Mouse (Mus musculus) adrenal gland, adult (tissue): ENCODE measurements at regions not wholly inside any gene's neighbourhood (a gene's known extent, or its start where the extent isn't known, plus 50 kb on each side); places are given as distances from the start of the nearest gene placed in this dataset.

ENCODE experiments used
- DNase-seq, 2 experiments: peaks; one replicate each; pipeline ENCODE4 v3.0.0; 2022 to 2023; ENCODE audit warnings: low spot score in 1 of 2; ENCODE audit not compliant: inconsistent age in 2 of 2

DNA sequence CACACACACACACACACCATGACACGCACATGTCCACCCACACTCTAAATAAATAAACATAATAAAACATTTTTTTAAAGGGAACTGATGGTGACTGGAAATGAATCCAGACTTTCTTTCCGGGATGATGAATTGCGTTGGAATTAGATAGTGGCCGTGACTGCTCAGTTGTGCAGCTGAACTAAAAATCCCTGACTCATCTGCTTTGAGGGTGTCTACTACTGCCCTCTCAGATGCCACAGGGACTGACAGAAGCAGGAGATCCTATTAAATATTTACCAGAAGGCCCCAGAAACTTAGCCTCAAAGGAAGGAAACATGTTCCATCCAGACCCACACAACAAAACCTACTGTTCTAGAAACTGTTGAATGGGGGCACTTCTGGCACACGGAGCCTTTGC lies 65.7 kb downstream of the Polr2m start:
- no peak for DNase-seq

DNA sequence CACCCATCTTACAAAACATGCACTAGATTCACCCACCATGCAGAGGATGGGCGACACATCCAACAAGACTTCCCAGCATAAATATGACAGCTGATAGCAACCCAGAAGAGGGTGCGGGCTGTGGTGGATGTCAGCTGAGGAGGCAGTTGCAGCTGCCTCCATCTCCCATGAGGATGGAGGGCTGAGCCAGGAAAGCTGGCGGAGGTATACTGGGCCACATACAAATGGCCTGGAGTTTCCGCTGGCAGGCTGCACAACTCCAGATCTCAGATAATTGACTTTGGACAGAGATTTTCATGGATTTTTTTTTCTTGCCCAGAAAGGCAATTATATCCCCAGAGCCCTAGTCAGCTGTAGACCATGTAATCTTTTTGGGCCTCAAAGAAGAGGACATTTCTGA lies 67.2 kb downstream of the Polr2m start:
- no peak for DNase-seq

DNA sequence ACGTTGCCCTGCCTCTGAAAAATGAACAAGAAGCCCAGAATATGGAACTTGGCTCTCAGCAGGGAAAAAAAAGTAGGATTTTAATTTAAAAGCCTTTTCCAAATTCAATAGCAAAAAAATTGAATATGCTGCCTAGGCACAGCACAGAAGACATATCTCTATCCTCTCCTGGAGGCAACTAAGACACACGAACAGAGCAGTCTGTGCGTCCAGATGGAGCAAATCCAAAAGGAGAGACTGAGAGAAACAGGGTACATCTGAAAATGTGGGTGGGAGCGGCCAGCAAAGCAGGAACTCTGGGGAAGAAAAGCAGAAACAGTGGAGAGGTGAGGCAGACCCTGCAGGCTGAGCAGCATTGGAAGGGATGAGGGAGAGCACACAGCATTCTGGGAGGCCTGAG lies 68.5 kb downstream of the Polr2m start:
- no peak for DNase-seq

DNA sequence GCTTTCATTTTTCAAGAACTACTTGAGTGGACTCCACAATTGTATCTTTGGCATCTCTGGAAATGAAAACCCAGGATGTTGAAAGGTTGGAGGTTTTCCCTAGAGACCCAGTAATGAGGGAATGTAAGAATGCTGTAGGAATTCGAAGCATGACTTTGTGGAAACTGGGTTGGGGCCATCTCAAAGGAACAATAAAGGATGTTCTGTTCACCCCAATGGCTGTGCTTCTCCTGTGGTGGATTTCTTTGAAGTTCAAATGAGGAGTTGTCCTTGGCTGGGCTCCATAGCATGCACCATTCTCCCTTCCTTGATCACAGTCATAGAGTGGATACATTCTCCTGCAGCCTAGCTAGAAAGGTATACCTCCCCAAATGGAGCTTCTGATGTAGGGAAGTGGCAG lies 74.6 kb downstream of the Polr2m start:
- DNase-seq, result no peak

DNA sequence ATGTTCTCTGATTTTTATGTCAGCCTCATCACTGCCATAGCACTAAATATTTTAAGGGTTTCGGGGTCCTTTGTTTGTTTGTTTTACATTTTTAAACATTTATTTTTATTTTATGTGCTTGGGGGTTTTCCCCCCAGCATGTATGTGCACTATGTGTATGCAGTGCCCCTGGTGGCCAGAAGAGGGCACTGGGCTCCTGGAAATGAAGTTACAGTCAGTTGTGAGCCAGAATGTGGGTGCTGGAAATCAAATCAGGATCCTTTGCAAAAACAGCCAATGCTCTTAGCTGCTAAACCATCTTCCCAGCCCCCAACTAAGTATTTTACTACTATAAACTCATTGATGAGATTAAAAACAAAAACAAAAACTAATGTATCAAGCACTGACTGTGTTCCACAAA lies 75.8 kb downstream of the Polr2m start:
- no peak for DNase-seq

DNA sequence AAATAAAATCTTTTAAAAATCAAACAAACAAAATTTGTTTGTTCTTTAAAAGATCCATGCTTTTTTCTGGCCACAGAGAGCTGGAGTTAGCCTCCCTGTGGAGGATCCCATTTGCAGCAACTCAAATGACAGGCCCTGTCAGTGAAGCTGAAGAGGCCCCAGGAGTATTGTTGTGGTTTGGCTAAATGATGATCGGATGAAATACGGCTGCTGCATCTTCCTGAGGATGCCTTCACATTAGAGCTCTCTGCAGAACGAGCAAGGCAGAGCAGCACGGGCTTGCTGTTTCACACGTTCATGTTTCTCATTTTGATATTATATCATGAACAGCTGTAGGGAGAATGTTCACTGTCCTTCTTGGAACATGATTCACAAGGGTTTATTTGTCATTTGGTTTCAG lies 76.8 kb downstream of the Polr2m start:
- DNase-seq, result no peak

DNA sequence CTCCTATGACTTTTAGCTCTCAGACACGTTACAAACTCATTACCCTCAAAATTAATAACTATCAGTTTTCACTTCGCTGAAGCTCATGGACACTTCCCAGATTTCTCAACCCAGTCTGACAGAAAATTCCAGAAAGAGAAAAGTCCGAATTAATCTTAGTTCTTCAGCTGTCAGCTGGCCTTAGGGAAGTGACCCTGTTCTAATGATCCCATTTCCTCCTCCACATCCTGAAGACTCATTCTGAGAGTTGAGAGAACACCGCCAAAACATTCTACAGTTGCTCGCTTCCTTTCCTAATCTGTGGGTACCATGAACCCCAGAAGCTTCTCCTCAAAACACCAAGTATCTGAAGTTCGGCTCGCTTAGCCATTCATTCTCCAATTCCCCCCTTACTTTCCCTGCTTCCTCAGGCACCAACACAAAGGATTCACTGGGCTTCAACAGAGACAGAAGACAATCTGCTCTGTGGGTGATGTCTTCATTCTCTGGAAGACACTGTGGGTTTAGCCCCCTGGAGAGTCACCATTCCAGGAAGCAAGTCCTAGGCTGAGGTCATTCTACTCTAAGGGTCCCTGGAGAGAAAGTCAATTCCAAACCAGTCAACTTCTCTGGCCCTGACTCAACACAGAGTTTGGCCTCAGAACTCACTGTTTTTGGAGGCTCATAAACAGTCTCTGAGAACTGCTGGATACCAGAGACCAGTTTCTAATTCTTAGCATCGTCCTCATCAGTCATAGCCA lies 81.2 kb downstream of the Polr2m start:
- no peak for DNase-seq

DNA sequence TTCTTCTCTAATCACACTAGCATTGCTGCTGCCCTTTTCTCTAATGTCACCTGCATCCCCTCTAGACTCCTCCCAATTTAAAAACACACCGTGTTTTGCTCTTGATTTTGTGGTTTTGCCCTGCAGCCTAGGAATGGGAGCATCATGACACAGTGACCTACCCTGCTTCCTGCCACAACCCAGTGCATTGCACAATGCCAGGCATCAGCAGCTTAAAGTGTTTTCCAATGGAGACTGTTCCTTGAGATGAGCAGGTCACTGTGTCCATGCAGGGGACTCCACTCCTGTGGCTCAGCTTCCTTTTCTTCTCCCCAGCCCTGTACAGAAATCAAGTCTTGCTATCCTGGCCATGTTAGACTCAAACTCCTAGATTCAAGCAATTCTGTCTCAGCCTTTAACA lies 84.1 kb downstream of the Polr2m start:
- no peak for DNase-seq

DNA sequence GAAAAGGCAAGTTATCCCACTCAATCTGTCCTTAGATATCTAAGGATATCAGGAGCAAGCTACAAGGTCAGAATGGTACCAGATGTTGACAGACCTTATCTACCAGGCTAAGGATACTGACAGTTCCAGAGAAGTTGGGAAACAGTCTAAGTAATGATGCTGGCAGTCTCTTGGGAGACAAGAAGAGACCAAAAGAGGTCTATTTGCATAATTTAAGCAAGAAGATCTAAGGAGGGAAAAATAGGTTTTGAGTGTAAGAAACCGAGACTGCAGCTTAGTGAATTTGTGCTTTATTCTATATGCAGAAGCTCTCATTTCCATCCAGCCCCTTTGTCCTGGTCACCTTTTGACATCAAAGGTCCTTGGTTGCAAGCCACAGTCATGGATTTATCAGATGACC lies 86.4 kb downstream of the Polr2m start:
- no peak for DNase-seq

DNA sequence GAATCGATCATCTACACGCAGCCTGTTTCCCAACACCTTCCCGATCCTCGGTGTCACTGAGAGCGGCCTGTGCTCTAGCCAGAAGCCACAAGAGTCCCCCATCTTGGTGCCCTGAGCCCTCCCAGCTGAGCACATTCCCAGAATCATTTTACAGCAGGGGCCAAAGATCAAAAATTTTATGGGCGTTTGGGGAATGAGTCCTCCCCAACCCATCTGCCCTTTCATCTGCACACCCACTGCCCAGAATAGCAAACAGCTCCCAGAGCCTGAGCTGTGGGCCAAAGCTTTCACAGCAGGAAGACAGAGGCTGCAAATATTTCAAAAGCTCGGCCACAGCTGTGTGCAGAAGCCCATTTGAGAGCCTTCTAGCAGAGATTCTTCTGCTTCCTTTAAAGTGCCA lies 89.0 kb downstream of the Polr2m start:
- no peak for DNase-seq

DNA sequence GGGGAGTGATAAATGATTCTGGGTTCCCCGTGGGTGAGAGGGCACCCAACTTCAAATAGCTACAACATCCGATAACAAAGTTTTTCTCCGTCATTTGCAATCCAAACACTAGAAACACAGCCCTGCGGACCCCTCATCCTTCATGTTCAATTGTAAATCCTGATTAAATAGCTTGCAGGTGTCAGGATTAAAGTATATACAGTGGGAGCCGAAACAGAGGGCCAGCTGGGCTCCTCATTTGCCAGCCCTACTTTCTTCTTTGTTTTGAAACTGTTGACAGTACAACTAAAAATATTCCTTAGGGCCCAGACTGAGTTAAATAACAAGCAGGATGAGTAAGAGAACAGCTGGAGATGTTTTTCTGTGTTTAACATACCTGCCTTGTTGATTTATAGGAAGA lies 95.5 kb downstream of the Polr2m start:
- no peak for DNase-seq

DNA sequence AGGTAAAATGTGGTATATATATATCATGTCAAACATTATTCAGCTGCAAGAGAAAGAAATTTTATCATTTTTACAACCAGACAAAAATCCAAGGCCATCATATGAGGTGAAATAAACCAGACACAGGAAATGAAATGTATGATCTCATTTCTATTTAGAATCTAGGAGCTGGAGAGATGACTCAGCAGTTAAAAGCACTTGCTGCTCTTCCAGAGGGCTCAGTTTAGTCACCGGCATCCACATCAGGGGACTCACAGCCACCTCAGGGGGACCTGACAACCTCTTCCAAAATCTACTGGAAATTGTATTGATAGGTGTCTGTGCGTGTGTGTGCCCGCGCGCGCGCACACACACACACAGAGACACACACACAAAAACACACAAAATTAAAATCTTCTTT lies 98.3 kb downstream of the Polr2m start:
- peak; percentile 38 to 52 for DNase-seq

DNA sequence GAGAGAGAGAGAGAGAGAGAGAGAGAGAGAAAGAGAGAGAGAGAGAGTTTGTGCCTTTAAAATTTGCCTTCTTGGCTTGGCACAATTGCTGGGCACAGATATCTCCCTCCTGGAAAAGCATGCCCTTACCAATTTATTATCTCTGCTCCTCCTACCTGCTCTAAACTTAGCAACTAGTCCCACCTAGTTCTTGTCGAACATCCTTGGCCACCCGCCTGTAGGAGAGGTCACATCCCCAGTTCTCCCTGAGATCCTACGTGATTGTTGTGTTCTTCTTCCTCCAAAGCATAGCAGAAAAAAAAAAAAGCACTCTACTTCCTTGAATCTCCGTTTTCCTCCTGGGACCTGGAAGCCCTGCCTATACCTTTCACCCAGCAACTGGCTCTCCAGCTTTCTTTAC lies 101.8 kb downstream of the Polr2m start:
- DNase-seq, result no peak

DNA sequence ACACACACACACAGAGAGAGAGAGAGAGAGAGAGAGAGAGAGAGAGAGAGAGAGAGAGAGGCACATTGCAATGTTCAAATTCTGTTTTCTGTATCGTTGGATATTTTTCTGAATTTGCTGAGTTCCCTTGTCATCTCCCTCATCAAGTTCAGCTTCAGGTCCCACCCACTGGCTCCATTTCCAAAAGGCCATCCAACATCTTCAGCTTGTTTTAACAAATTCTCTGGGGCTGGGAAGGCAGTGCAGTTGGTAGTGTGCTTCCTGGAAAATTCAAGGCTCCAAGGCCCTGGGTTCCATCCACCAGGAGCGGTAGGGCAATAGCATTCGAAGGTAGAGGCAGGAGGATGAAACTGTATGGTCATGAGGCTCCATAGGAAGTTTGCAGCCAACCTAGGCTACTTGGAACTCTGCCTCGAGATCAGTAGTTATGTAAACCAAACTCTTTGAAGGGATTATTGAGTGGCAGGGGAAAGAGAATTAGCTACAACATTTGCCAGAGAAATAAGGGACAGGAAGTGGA lies 105.9 kb downstream of the Polr2m start:
- DNase-seq, result no peak

DNA sequence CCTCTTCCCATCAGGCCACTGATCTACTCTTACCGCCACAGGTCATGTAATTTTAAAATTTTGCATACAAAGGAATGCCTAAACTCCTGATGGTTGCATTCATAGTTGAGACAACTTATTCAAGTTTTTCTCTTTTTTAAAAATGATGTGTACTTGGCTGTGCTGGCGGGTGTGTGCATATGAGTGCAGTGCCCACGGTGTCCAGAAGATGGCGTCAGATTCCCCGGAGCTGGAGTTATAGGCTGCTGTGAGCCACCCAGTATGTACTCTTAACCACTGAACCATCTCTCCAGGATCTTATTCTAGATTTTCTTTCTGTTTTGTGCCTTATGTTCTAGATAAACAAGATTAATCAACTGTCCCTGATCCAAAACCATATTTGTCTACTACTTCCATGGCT lies 116.0 kb downstream of the Polr2m start:
- no peak for DNase-seq

DNA sequence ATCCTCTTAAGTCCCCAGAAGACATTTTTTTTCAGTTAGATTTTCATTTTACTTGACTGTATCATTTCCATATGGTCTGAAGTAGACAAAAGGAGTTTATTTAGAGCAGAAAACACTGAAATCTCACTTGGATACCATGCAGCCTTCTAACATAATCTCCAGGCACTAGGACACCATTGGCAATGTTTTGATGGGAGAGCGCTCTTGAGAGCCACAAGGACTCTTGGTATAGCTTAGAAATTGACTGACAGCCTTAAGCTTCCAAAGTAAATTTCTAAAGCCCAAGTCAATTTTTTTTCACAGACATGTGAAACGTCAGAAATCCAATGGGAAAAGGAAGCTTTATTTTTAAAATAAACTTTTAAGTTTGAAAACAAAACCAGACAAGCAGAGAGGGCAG lies 116.5 kb downstream of the Polr2m start:
- DNase-seq, result no peak

DNA sequence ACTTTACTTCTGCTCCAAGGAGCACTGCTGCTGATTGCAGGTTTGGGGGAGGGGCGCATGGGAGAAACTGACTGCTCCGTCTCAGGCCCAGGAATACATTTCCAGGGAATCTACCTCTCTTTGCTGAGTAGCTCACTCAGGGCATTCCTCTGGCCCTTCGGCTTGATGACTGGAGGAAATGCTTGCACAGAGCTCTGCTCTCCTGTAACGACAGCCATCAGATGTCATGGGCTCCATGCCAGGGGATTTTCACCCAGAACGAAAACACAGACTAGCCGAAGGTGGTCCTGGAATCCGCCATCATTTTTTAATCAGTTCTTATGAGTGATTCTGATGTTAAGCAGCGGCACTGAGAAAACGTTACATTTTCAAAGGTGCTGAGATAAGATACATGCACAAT lies 119.2 kb downstream of the Polr2m start:
- no peak for DNase-seq

DNA sequence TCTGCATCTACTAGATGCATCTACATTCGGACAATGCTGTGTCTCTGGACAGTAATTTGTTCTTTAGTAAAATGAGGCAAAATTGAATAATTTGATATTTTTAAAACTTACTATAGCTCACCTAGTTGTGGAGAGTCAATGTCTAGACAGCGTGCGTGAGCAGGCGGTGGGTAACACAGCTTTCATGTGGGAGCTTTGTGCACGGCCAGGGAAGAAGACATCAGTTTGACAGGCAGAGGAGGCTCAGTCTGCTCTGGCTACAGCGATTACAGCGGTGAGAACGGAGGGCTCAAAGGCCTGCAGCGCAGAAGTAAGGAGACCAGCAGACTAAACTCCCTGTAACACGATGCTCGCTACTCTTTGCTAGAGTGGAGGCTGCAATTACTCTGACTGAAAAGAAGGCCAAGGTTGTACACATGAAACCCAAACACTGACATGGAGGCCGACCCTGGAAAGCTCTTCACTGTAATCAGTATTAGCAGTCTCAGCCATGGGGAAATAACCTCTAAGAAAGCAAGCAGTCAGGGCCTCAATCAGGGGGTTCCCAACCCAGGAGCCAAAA lies 120.5 kb downstream of the Polr2m start:
- DNase-seq, result peak; percentile 54 to 85

DNA sequence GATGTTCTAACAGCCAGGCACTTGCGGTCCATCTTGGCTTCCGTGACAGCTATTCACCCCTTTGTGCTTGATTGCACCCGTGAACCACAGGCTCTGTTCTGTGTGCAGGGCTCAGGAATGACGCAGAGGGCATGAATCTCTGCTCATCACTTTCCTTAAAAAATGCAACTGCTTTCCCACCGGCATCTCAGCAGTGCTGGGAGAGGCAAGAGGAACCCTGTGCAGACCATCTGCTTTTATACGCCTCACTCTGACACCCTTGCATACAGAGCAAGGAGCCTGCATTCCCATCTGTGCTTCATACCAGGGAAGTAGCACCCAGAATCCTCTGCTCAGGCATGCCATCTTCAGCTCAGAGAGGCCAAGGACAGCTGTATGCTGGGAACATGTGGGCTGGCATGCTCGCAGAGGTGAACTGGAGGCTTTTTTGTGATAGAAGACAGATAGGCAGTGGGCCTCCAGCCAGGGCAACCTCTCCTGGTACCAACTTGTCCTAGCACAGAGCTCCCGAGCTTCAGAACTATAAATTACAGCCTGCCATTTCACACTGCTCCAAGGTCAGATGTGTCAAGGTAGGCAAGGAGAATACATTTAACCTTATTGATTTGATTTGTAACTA lies 121.6 kb downstream of the Polr2m start:
- DNase-seq, result peak; percentile 60 to 75

DNA sequence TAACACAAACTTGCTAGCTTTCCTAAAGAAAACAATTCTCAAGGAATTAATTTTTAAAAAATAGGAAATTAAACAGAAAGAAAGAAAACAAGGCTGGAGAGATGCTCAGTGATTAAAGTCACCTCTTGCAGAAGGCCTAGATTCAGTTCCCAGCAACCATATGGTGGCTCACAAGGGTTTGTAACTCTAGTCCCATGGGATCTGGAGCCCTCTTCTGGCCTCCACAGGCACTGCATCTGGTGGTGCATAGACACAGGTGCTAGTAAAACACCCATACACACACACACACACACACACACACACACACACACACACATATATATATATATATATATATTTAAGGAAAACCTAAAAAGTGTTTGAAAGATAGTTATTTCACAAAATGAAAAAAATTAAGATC lies 123.3 kb downstream of the Polr2m start:
- DNase-seq, result no peak

DNA sequence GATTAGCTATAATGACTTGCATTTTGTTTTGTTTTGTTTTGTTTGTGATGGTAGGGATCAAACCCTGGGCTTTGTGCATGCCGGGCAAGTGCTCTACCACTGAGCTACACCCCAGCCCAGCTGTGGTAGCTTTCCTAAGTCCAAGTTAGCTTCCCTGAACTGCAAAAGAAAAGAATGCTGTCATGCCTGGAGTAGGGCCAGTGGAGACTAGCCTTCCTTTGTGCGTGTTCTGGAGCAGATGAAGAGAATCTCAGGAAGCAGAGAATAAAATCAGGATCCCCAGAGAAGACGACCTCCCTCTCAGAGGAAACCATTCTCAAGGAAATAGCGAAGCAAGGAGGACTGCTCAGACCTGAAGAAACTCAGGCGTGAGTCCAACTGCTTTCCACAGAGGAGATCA lies 123.8 kb downstream of the Polr2m start:
- DNase-seq, result no peak

DNA sequence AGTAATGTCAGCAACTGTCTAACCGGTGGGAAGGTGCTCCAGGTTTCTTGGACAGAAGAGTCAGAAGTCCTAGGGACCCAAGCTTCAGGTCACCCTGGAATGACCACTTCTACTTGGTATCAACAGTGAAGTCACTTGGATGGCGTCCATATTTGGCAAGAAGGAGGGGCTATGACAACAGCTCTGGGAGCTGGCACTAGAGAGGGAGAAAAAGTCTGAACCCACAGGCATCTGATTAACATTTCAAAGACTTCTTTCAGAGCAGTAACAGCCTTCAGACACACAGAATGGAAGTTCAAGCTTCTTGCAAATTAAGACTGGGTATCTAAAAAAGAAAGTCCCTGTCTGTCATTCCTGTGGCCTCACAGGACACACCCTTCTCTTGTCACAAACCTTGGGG lies 124.4 kb downstream of the Polr2m start:
- DNase-seq, result peak in 1 of 2 experiments; percentile 47

DNA sequence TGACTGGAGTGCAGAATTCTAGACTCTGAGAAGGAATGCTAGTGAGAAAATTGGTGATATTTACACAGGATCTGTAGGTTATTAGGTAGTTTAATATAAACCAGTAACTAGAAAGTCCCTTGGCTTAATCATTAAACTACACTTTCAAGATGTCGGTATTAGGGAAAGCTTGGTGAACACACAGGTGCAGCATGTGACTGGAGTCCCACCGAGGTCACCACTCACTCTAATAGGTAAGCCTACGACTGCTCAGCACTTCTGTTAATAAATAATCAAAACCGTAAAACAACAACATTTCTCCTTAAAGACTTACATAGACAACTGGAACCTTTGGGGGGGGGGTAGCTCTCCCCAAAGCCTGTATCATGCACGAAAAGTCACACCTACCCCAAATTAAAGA lies 125.1 kb downstream of the Polr2m start:
- DNase-seq, result no peak
